ENCODE assay signal across 20 mouse cellular contexts in genomic region chr9:83068246-83068645, GRCm38 (mm10).
"Had no signal": no experiment of that assay in that cellular context is flagged by ENCODE, and none has a peak within 500 bp of the region (broad histone marks: within the 10 kb centered on the region; RNA-seq: fewer than 3 reads in every experiment).

No protein-coding gene starts in this region.

- H3K9me3 ChIP-seq: liver, embryonic 15.5 days; lung, embryonic 15.5 days; midbrain, embryonic 10.5 days; midbrain, embryonic 13.5 days; neural tube, embryonic 13.5 days had no signal

- H3K27me3 ChIP-seq: liver, embryonic 15.5 days; lung, embryonic 15.5 days; megakaryocyte, embryonic 14.5 days; midbrain, embryonic 13.5 days; neural tube, embryonic 13.5 days had no signal

- H3K9ac ChIP-seq: liver, embryonic 15.5 days; lung, embryonic 15.5 days; midbrain, embryonic 13.5 days; neural tube, embryonic 13.5 days had no signal

- H3K4me1 ChIP-seq: liver, embryonic 15.5 days; lung, embryonic 15.5 days; megakaryocyte, embryonic 14.5 days; midbrain, embryonic 10.5 days; midbrain, embryonic 13.5 days; neural tube, embryonic 13.5 days had no signal

- ATAC-seq: midbrain, embryonic 13.5 days; midbrain, embryonic 16.5 days had no signal

- H3K4me3 ChIP-seq: layer of hippocampus, adult 2 months; liver, embryonic 15.5 days; lung, embryonic 15.5 days; megakaryocyte, embryonic 14.5 days; midbrain, embryonic 10.5 days; midbrain, embryonic 13.5 days; myocyte; neural tube, embryonic 13.5 days had no signal

- H3K27ac ChIP-seq: layer of hippocampus, adult 2 months; liver, embryonic 15.5 days; lung, embryonic 15.5 days; midbrain, embryonic 10.5 days; midbrain, embryonic 13.5 days; neural tube, embryonic 13.5 days had no signal

- DNase-seq: kidney, postnatal 14 days; kidney, postnatal 4 days; layer of hippocampus, adult 9-11 months; lung, adult 18-20 months; lung, postnatal 10 days; lung, postnatal 36 days; retina, postnatal 1 day; right cerebral cortex, postnatal 25 days; thymus, adult 18-20 months; thymus, postnatal 36 days had no signal

- H3K4me2 ChIP-seq: liver, embryonic 11.5 days; liver, embryonic 15.5 days; lung, embryonic 15.5 days; midbrain, embryonic 13.5 days; neural tube, embryonic 13.5 days had no signal

- H3K36me3 ChIP-seq: liver, embryonic 15.5 days; lung, embryonic 15.5 days; midbrain, embryonic 10.5 days; midbrain, embryonic 13.5 days; neural tube, embryonic 13.5 days had no signal
